Mouse (Mus musculus): ENCODE results near the gene Ssu2. TPM values are rescaled to one million over a fixed set of nuclear protein-coding genes. Genes with fewer than 3 reads are reported as not detected.

Ssu2 gene
- total and polyA plus RNA-seq, 2 experiments from 2014 or later, result 5.1 to 17.4 TPM

GRCm38 (mm10) chr6:112386260-112386659 is 1.6 kb downstream of the Ssu2 start:
- WGBS, result 55% methylated on average over 2 of the region's 2 CpGs
- Histone ChIP-seq H3K9me3 (replicated peaks; ENCODE audit: control insufficient read depth, low read length) (no peaks in the 10 kb centered on the region), H3K27me3 (ENCODE audit: control insufficient read depth, insufficient read depth, low read length) (no peaks in the 10 kb centered on the region), H3K4me1 (ENCODE audit: control insufficient read depth, insufficient read depth) (peaks cover 9% of the 10 kb centered on the region), H3K36me3 (replicated peaks; ENCODE audit: control insufficient read depth, insufficient read depth, low read length) (no peaks in the 10 kb centered on the region), H3K4me2 (ENCODE audit: low read depth, low read length) (peak overlapping the region; percentile 38), H3K9ac (replicated peaks; ENCODE audit: low read depth, low read length) (no peak overlapping the region), H3K27ac (ENCODE audit: low read depth) (no peak overlapping the region), H3K4me3 (ENCODE audit: low read depth, low read length) (no peak overlapping the region)
- TF ChIP-seq CTCF (IDR thresholded peaks at IDR 0.05; ENCODE audit: low read depth), result no peak
- no peak for TF ChIP-seq EP300 (IDR thresholded peaks at IDR 0.05; ENCODE audit: low read depth)
- no peak for ATAC-seq (ENCODE audit: insufficient read depth, low read depth)
- no peak for DNase-seq (ENCODE audit: low spot score)

- Histone ChIP-seq H3K4me3 (ENCODE audit: low read depth, low read length) (no peak overlapping the region), H3K4me1 (ENCODE audit: control insufficient read depth, insufficient read depth) (peaks cover 9% of the 10 kb centered on the region), H3K36me3 (replicated peaks; ENCODE audit: control insufficient read depth, insufficient read depth, low read length) (no peaks in the 10 kb centered on the region), H3K4me2 (ENCODE audit: low read depth, low read length) (no peak overlapping the region), H3K9ac (replicated peaks; ENCODE audit: low read depth, low read length) (no peak overlapping the region), H3K27ac (ENCODE audit: low read depth) (no peak overlapping the region), H3K9me3 (replicated peaks; ENCODE audit: control insufficient read depth, low read length) (no peaks in the 10 kb centered on the region), H3K27me3 (ENCODE audit: control insufficient read depth, insufficient read depth, low read length) (no peaks in the 10 kb centered on the region)
- whole genome bisulfite sequencing, result 71% methylated on average over 8 of the region's 8 CpGs
- TF ChIP-seq CTCF (IDR thresholded peaks at IDR 0.05; ENCODE audit: low read depth) (no peak), EP300 (IDR thresholded peaks at IDR 0.05; ENCODE audit: low read depth) (no peak)
- ATAC-seq (ENCODE audit: insufficient read depth, low read depth), result no peak
- no peak for DNase-seq (ENCODE audit: low spot score)
Observed at GRCm38 (mm10) chr6:112382990-112383685, 4.7 kb downstream of the Ssu2 start.

DNA sequence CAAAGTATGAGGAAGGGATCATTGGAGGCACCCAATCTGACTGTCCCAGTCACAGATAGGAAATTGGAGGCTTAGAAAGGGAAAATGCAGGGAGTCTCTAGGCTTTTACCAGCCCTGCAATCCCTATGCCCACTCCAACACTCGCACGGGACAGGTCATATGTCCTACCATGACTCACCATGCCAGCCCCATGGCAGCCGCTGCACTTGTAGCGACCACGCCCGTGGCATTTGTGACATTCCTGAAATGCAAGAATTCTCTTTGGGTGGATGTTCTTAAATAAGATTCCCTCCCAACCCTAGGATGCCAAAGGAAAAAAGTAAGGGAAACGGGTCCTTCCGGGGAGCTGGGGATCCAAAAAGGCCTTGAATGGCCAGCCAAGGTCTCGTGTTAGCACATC is 8.8 kb downstream of the Ssu2 start:
- DNase-seq (ENCODE audit: low spot score) (no peak), ATAC-seq (ENCODE audit: insufficient read depth, low read depth) (no peak)
- no peak for TF ChIP-seq CTCF (IDR thresholded peaks at IDR 0.05; ENCODE audit: low read depth)
- no peak for TF ChIP-seq EP300 (IDR thresholded peaks at IDR 0.05; ENCODE audit: low read depth)
- Histone ChIP-seq H3K4me3 (ENCODE audit: low read depth, low read length) (no peak overlapping the region), H3K4me2 (ENCODE audit: low read depth, low read length) (no peak overlapping the region), H3K9me3 (replicated peaks; ENCODE audit: control insufficient read depth, low read length) (no peaks in the 10 kb centered on the region), H3K27ac (ENCODE audit: low read depth) (no peak overlapping the region), H3K4me1 (ENCODE audit: control insufficient read depth, insufficient read depth) (peaks cover 9% of the 10 kb centered on the region), H3K36me3 (replicated peaks; ENCODE audit: control insufficient read depth, insufficient read depth, low read length) (no peaks in the 10 kb centered on the region), H3K9ac (replicated peaks; ENCODE audit: low read depth, low read length) (no peak overlapping the region), H3K27me3 (ENCODE audit: control insufficient read depth, insufficient read depth, low read length) (no peaks in the 10 kb centered on the region)
- WGBS, result 84% methylated on average over 9 of the region's 9 CpGs

DNA sequence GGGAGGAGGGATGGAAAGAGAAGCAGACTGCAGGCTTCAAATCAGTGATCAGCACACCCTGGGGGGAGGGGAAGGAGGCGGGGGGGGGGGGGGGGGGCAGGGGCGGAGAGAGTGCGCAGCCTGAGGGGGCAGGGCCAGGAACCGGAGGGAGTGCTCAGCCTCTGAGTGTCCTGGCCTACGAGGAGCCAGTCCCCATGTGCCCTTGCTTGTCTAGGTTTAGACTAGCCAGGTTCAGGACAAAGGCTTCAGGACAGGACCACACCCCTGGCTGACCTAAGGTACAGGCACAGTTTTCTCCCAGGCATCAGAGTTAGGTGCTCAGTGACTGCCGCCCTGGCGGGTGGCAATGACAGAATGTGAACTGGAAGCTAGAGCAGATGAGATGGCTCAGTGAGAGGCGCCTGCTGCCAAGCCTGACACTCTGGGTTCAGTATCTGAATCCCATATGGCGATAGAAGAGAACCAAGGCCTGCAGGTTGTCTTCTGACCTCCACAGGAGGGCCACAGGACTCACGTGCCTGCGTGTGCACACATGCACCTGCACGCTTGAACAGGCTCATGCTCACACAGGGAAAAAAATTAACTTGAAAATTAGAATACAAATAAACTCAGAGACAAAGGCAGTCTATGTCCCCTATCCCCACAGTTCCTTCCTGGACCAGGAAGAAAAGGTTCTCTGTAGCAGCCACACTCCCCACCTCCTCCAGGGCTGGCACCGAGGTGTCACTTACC is 12.0 kb downstream of the Ssu2 start:
- Histone ChIP-seq H3K9ac (replicated peaks; ENCODE audit: low read depth, low read length) (no peak overlapping the region), H3K4me2 (ENCODE audit: low read depth, low read length) (no peak overlapping the region), H3K4me1 (ENCODE audit: control insufficient read depth, insufficient read depth) (no peaks in the 10 kb centered on the region), H3K27me3 (ENCODE audit: control insufficient read depth, insufficient read depth, low read length) (no peaks in the 10 kb centered on the region), H3K4me3 (ENCODE audit: low read depth, low read length) (no peak overlapping the region), H3K36me3 (replicated peaks; ENCODE audit: control insufficient read depth, insufficient read depth, low read length) (no peaks in the 10 kb centered on the region), H3K9me3 (replicated peaks; ENCODE audit: control insufficient read depth, low read length) (no peaks in the 10 kb centered on the region), H3K27ac (ENCODE audit: low read depth) (no peak overlapping the region)
- TF ChIP-seq CTCF (IDR thresholded peaks at IDR 0.05; ENCODE audit: low read depth) (no peak), EP300 (IDR thresholded peaks at IDR 0.05; ENCODE audit: low read depth) (no peak)
- no peak for ATAC-seq (ENCODE audit: insufficient read depth, low read depth)
- no peak for DNase-seq (ENCODE audit: low spot score)
- 71% methylated on average over 10 of the region's 13 CpGs for WGBS

GRCm38 (mm10) chr6:112373886-112374585 is 13.8 kb downstream of the Ssu2 start:
- Histone ChIP-seq H3K9ac (replicated peaks; ENCODE audit: low read depth, low read length) (no peak overlapping the region), H3K4me3 (ENCODE audit: low read depth, low read length) (no peak overlapping the region), H3K4me1 (ENCODE audit: control insufficient read depth, insufficient read depth) (no peaks in the 10 kb centered on the region), H3K27ac (ENCODE audit: low read depth) (no peak overlapping the region), H3K4me2 (ENCODE audit: low read depth, low read length) (no peak overlapping the region), H3K36me3 (replicated peaks; ENCODE audit: control insufficient read depth, insufficient read depth, low read length) (no peaks in the 10 kb centered on the region), H3K27me3 (ENCODE audit: control insufficient read depth, insufficient read depth, low read length) (no peaks in the 10 kb centered on the region), H3K9me3 (replicated peaks; ENCODE audit: control insufficient read depth, low read length) (no peaks in the 10 kb centered on the region)
- TF ChIP-seq EP300 (IDR thresholded peaks at IDR 0.05; ENCODE audit: low read depth) (no peak), CTCF (IDR thresholded peaks at IDR 0.05; ENCODE audit: low read depth) (peak; percentile 80)
- ATAC-seq (ENCODE audit: insufficient read depth, low read depth), result no peak
- peak; percentile 72 for DNase-seq (ENCODE audit: low spot score)
- WGBS, result 45% methylated on average over 8 of the region's 8 CpGs

All from heart, postnatal 0 days (tissue).